ENCODE assay signal across 7 mouse cellular contexts in the genomic region with DNA sequence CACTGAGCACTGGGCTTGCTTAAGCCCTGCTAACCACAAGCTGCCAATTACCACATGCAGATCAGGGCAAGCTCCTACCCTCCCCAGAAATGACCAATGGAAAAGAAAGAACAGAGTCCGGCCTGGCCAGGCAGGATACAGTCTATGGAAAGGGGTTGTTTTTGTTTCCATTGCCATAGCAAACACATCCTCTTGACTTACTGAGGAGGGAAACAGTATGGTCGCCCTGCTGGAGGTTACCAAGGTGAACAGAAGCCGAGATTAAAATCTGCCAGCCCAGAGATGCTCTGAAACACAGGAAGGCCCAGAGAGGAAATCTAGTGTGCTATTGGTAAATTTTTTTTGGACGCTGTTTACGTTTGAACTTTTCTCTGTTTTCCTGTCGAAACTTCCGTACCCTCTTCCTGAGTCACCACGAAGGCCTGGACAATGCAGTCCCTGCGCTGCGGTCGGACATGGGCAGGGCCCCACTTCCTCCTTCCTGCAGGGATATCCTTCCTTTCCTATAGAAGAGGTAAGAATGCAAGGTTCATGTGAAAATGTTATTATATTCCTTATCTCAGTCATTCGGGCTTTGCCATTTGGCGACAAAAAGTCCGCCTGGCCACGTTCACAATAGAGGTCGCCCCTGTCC. TPM values are rescaled to one million over a fixed set of nuclear protein-coding genes. Genes with fewer than 3 reads are reported as not detected.
DNase-seq lines count a peak whose midpoint lies in the region; ATAC-seq and TF ChIP-seq lines count a peak whose summit lies in the region.

No protein-coding gene starts in this region.

- no peaks in the 10 kb centered on the region for H3K9me3 ChIP-seq in liver, embryonic 14.5 days (ENCODE audit: control insufficient read depth, low read length)
- H3K9me3 ChIP-seq in forebrain, embryonic 15.5 days, result no peaks in the 10 kb centered on the region

- peak overlapping the region; percentile 15; the same call in 1 of the 2 replicates for H3K4me2 ChIP-seq in liver, embryonic 14.5 days (ENCODE audit: low read depth)
- H3K4me2 ChIP-seq in forebrain, embryonic 15.5 days (replicated peaks), result no peak overlapping the region

- H3K4me1 ChIP-seq in cortical plate, adult 2 months (ENCODE audit: control insufficient read depth, insufficient read depth, low read length), result no peaks in the 10 kb centered on the region
- H3K4me1 ChIP-seq in liver, embryonic 14.5 days (replicated peaks; ENCODE audit: control insufficient read depth in 2 of 2, insufficient read depth in 2 of 2, low read length in 1 of 2), result peaks cover 0 to 27% of the 10 kb centered on the region in 2 experiments; a peak in 2 of 4 replicates
- no peaks in the 10 kb centered on the region for H3K4me1 ChIP-seq in forebrain, embryonic 15.5 days

- no peak for TF ChIP-seq POLR2A in cortical plate, adult 2 months (IDR thresholded peaks at IDR 0.05; ENCODE audit: extremely low read depth, insufficient read depth, low read length)

- peak; percentile 83 to 85 for ATAC-seq in hematopoietic stem cell, adult 5-6 weeks (replicated peaks in 1 of 2; ENCODE audit: insufficient read depth in 1 of 2, low FRiP score in 2 of 2, low TSS enrichment in 1 of 2, low read depth in 1 of 2, poor library complexity in 2 of 2, severe bottlenecking in 2 of 2)
- ATAC-seq in liver, embryonic 14.5 days (ENCODE audit: insufficient read depth), result peak; percentile 70
- ATAC-seq in forebrain, embryonic 15.5 days (replicated peaks), result no peak

- WGBS in liver, embryonic 14.5 days (ENCODE audit: insufficient replicate concordance), result 14% methylated on average over 16 of the region's 16 CpGs
- 85% methylated on average over 16 of the region's 16 CpGs for WGBS in forebrain, embryonic 15.5 days

- no peak for TF ChIP-seq EP300 in liver, embryonic 14.5 days (IDR thresholded peaks at IDR 0.05; ENCODE audit: low read depth)

- no peaks in the 10 kb centered on the region for H3K27me3 ChIP-seq in liver, embryonic 14.5 days (ENCODE audit: control insufficient read depth, insufficient read depth, low read length)
- no peaks in the 10 kb centered on the region for H3K27me3 ChIP-seq in forebrain, embryonic 15.5 days

- peak; percentile 41 for DNase-seq in R1 (ENCODE audit: low read depth, low spot score)
- no peak for DNase-seq in liver, embryonic 14.5 days (ENCODE audit: low read depth in 3 of 3, low spot score in 3 of 3)
- peak; percentile 30 to 37 for DNase-seq in spleen, postnatal 10 days (ENCODE audit: low spot score in 2 of 2)
- no peak for DNase-seq in cerebellum, adult 18-20 months

- H3K9ac ChIP-seq in liver, embryonic 14.5 days (replicated peaks), result no peak overlapping the region
- H3K9ac ChIP-seq in forebrain, embryonic 15.5 days (replicated peaks), result no peak overlapping the region

- no peaks in the 10 kb centered on the region for H3K36me3 ChIP-seq in liver, embryonic 14.5 days (replicated peaks; ENCODE audit: control insufficient read depth, insufficient read depth, low read depth)
- H3K36me3 ChIP-seq in forebrain, embryonic 15.5 days, result no peaks in the 10 kb centered on the region

- TF ChIP-seq CTCF in cortical plate, adult 2 months (IDR thresholded peaks at IDR 0.05; ENCODE audit: extremely low read depth, insufficient read depth, low read length), result no peak
- TF ChIP-seq CTCF in liver, embryonic 14.5 days (IDR thresholded peaks at IDR 0.05; ENCODE audit: low read depth), result no peak

- peak overlapping the region; percentile 19; the same call in 1 of the 2 replicates for H3K27ac ChIP-seq in cortical plate, adult 2 months (ENCODE audit: insufficient read depth, low read length)
- H3K27ac ChIP-seq in liver, embryonic 14.5 days, result no peak overlapping the region
- no peak overlapping the region for H3K27ac ChIP-seq in forebrain, embryonic 15.5 days (replicated peaks)

- no peak overlapping the region for H3K4me3 ChIP-seq in cortical plate, adult 2 months (ENCODE audit: insufficient read depth, low read length)
- no peak overlapping the region for H3K4me3 ChIP-seq in liver, embryonic 14.5 days (ENCODE audit: insufficient read depth in 1 of 2, low read depth in 2 of 2, low read length in 2 of 2)
- no peak overlapping the region for H3K4me3 ChIP-seq in forebrain, embryonic 15.5 days

RNA-seq across cellular contexts. Expression of a gene that starts 25.0 kb away (rescaled TPM):
- 6.5 and 6.9 TPM in 2 replicates for polyA plus RNA-seq in cortical plate, adult 2 months (2012; rRNA removed)
- 40.1 and 46.4 TPM in 2 replicates for total RNA-seq in hematopoietic stem cell, adult 5-6 weeks (2017)
- 3.1 and 4.6 TPM in 2 replicates for polyA plus RNA-seq in liver, embryonic 14.5 days (2012; rRNA removed)
- polyA plus RNA-seq in liver, embryonic 14.5 days (2014; fragmentation: Nextera tagmentation; extraction: Ambion mirVana), result 3.7 and 4.0 TPM in 2 replicates
- polyA plus RNA-seq in forebrain, embryonic 15.5 days (2015; fragmentation: Nextera tagmentation; extraction: Ambion mirVana), result 6.2 and 7.9 TPM in 2 replicates

Comparison
In these comparisons a context has a peak if more than half of its experiments do, and no peak if none do; other contexts are left out.
1. DNase-seq: peak in R1 (single experiment) and spleen, postnatal 10 days (2 of 2); none in liver, embryonic 14.5 days (0 of 3) and cerebellum, adult 18-20 months (0 of 2).